Mouse (Mus musculus) heart, postnatal 0 days (tissue): Measurements from ENCODE around the gene Actr5. TPM values are rescaled to one million over a fixed set of nuclear protein-coding genes. Genes with fewer than 3 reads are reported as not detected.
A peak's percentile ranks its signal among the peaks of the same experiment; 100 is the strongest.

Experiments used
- ATAC-seq: fragments of 200-750 bp; cut with Nextera tagmentation; 2 replicates; pipeline ENCODE4 v1.8.0; 2017; ENCODE audit warnings: low read depth, moderate number of reproducible peaks, moderate library complexity; ENCODE audit not compliant: insufficient read depth
- DNase-seq: peaks from one replicate; pipeline ENCODE4 v3.0.0-alpha.2; 2016; ENCODE audit warnings: low spot score
- H3K27ac ChIP-seq: fragments of 300-500 bp; sonication (generic); 2 replicates; pipeline ENCODE4 v1.5.1; 2014; ENCODE audit warnings: low read depth, mild to moderate bottlenecking
- H3K27me3 ChIP-seq: fragments of 300-500 bp; sonication (generic); 2 replicates; pipeline ENCODE4 v1.6.1; 2014; ENCODE audit warnings: low read length, mixed read lengths; ENCODE audit not compliant: control insufficient read depth, insufficient read depth
- H3K36me3 ChIP-seq: fragments of 300-500 bp; sonication (generic); replicated peaks from 2 replicates; pipeline ENCODE4 v1.6.1; 2014; ENCODE audit warnings: low read length, mixed read lengths; ENCODE audit not compliant: control insufficient read depth, insufficient read depth
- H3K4me1 ChIP-seq: fragments of 300-500 bp; sonication (generic); 2 replicates; pipeline ENCODE4 v1.6.1; 2014; ENCODE audit warnings: antibody characterized with exemption; ENCODE audit not compliant: control insufficient read depth, insufficient read depth
- H3K4me2 ChIP-seq: fragments of 300-500 bp; sonication (generic); 2 replicates; pipeline ENCODE4 v1.6.1; 2014; ENCODE audit warnings: low read depth, mild to moderate bottlenecking, low read length, moderate library complexity
- H3K4me3 ChIP-seq: fragments of 300-500 bp; sonication (generic); 2 replicates; pipeline ENCODE4 v1.5.1; 2014; ENCODE audit warnings: low read depth, low read length
- H3K9ac ChIP-seq: fragments of 300-500 bp; sonication (generic); replicated peaks from 2 replicates; pipeline ENCODE4 v1.6.1; 2014; ENCODE audit warnings: low read depth, low read length, mixed read lengths
- H3K9me3 ChIP-seq: fragments of 300-500 bp; sonication (generic); replicated peaks from 2 replicates; pipeline ENCODE4 v1.6.1; 2016; ENCODE audit warnings: low read length; ENCODE audit not compliant: control insufficient read depth
- CTCF ChIP-seq: IDR thresholded peaks from 2 replicates; pipeline ENCODE4 v1.5.1; 2016; ENCODE audit warnings: antibody characterized with exemption, control low read depth, low read depth
- EP300 ChIP-seq: IDR thresholded peaks from 2 replicates; pipeline ENCODE4 v1.6.1; 2016; ENCODE audit warnings: antibody characterized with exemption, low read depth
- WGBS: fragments of 180-500 bp; shearing (Covaris S2); extraction: QIAGEN DNeasy Blood & Tissue Kit; methylation state at CpG from one replicate; pipeline ENCODE4 v1.1.7; 2014; 5-methylcytosine and 5-hydroxymethylcytosine counted together
- microRNA counts: library from miRNA; unstranded; fragments of <30 nt; microRNA quantifications from one replicate; lab custom pipeline; 2015
- microRNA-seq: library from miRNA; unstranded; fragments of <30 nt; microRNA quantifications from one replicate; pipeline ENCODE4, GENCODE M21; 2016
- polyA plus RNA-seq: library from polyadenylated mRNA; unstranded; fragments of >200 nt; fragmentation: Nextera tagmentation; extraction: Ambion mirVana; gene quantifications from 2 replicates; pipeline ENCODE4 v1.2.1, GENCODE M21; 2015
- total RNA-seq: library from RNA; depleted of rRNA; stranded (reverse); fragments of >200 nt; gene quantifications from 2 replicates; pipeline ENCODE4 v1.2.3, GENCODE M21; 2014; ENCODE audit warnings: low replicate concordance; rRNA removed

The Actr5 gene
- total and polyA plus RNA-seq, 2 experiments from 2014 or later: 3.8 to 10.8 TPM

GRCm38 (mm10) chr2:158684910-158685309 is 60.2 kb downstream of the Actr5 start:
- no peak for ATAC-seq
- no peak for DNase-seq
- Histone ChIP-seq H3K27me3 (no peaks in the 10 kb centered on the region), H3K4me1 (0 out of 2 replicates have a peak, but pooled peaks cover 15% of the 10 kb centered on the region), H3K4me2 (no peak overlapping the region), H3K36me3 (no peaks in the 10 kb centered on the region), H3K9ac (no peak overlapping the region), H3K27ac (no peak overlapping the region), H3K4me3 (no peak overlapping the region), H3K9me3 (no peaks in the 10 kb centered on the region)
- 71% methylated on average over 3 of the region's 3 CpGs for WGBS
- no peak for TF ChIP-seq CTCF
- no peak for TF ChIP-seq EP300

- no peak for TF ChIP-seq CTCF
- no peak for TF ChIP-seq EP300
- Histone ChIP-seq H3K9me3 (no peaks in the 10 kb centered on the region), H3K27ac (no peak overlapping the region), H3K27me3 (no peaks in the 10 kb centered on the region), H3K36me3 (no peaks in the 10 kb centered on the region), H3K4me1 (0 out of 2 replicates have a peak, but pooled peaks cover 15% of the 10 kb centered on the region), H3K4me2 (no peak overlapping the region), H3K4me3 (no peak overlapping the region), H3K9ac (no peak overlapping the region)
- ATAC-seq: no peak
- WGBS: 68% methylated on average over 2 of the region's 2 CpGs
- DNase-seq: no peak
Measured at GRCm38 (mm10) chr2:158686394-158686793, 61.7 kb downstream of the Actr5 start.

GRCm38 (mm10) chr2:158687804-158688241 is 63.1 kb downstream of the Actr5 start:
- DNase-seq (no peak), ATAC-seq (0 out of 2 replicates have a peak, but pooled peaks have one; percentile 31)
- H3K4me2 ChIP-seq: peak overlapping the region; percentile 29; the same call in 1 of the 2 replicates
- WGBS: 36% methylated on average over 25 of the region's 25 CpGs
- peak overlapping the region; percentile 70 for H3K27ac ChIP-seq
- TF ChIP-seq EP300 (no peak), CTCF (no peak)
- H3K36me3 ChIP-seq: no peaks in the 10 kb centered on the region
- no peaks in the 10 kb centered on the region for H3K27me3 ChIP-seq
- H3K9me3 ChIP-seq: no peaks in the 10 kb centered on the region
- no peak overlapping the region for H3K9ac ChIP-seq
- no peak overlapping the region for H3K4me3 ChIP-seq
- 0 out of 2 replicates have a peak, but pooled peaks cover 15% of the 10 kb centered on the region for H3K4me1 ChIP-seq

MicroRNAs encoded within 50 kb of the gene (microRNA counts, 519-probe panel; counts per million panel counts)
- microRNA mmu-miR-3474 (lab: Ali Mortazavi, UCI): not detected

Small RNA genes lying within 50 kb of the gene (microRNA-seq; reads per million reads assigned to microRNA genes)
- 2.3 reads per million, percentile 7 among the genes with 10 or more reads in this experiment for gene Mir3474

Other genes starting within 250 kb of the Actr5 start
- 0.58 and 0.76 TPM in 2 replicates for gene Snhg11, start 249.2 kb upstream of the Actr5 start, total RNA-seq
- gene Snhg11, start 249.2 kb upstream of the Actr5 start, polyA plus RNA-seq: 0.18 and 0.71 TPM in 2 replicates
- gene Ralgapb, start 215.0 kb upstream of the Actr5 start, total RNA-seq: 22.9 and 23.8 TPM in 2 replicates
- gene Ralgapb, start 215.0 kb upstream of the Actr5 start, polyA plus RNA-seq: 5.9 and 7.1 TPM in 2 replicates
- gene Adig, start 122.3 kb upstream of the Actr5 start, total RNA-seq: not detected in 2 replicates
- gene Adig, start 122.3 kb upstream of the Actr5 start, polyA plus RNA-seq: not detected in 2 replicates
- gene Arhgap40, start 112.1 kb upstream of the Actr5 start, total RNA-seq: 0.42 and 0.73 TPM in 2 replicates
- not detected in 2 replicates for gene Arhgap40, start 112.1 kb upstream of the Actr5 start, polyA plus RNA-seq
- not detected in 2 replicates for gene Slc32a1, start 14.1 kb upstream of the Actr5 start, total RNA-seq
- gene Slc32a1, start 14.1 kb upstream of the Actr5 start, polyA plus RNA-seq: not detected in 2 replicates
- 3.7 and 9.1 TPM in 2 replicates for gene Ppp1r16b, start 40.5 kb downstream of the Actr5 start, total RNA-seq
- 5.0 and 5.1 TPM in 2 replicates for gene Ppp1r16b, start 40.5 kb downstream of the Actr5 start, polyA plus RNA-seq
- 37.7 and 75.5 TPM in 2 replicates for gene Fam83d, start 143.2 kb downstream of the Actr5 start, total RNA-seq
- gene Fam83d, start 143.2 kb downstream of the Actr5 start, polyA plus RNA-seq: 18.6 and 19.3 TPM in 2 replicates
- 30.7 and 36.9 TPM in 2 replicates for gene Dhx35, start 169.9 kb downstream of the Actr5 start, total RNA-seq
- gene Dhx35, start 169.9 kb downstream of the Actr5 start, polyA plus RNA-seq: 11.6 and 13.4 TPM in 2 replicates